8 mouse cellular contexts compared by ENCODE assay signal in genomic region chr11:100969744-100970556, GRCm38 (mm10). TPM values are rescaled to one million over a fixed set of nuclear protein-coding genes. Genes with fewer than 3 reads are reported as not detected.
A peak's percentile ranks its signal among the peaks of the same experiment; 100 is the strongest.
DNase-seq lines count a peak whose midpoint lies in the region; ATAC-seq and TF ChIP-seq lines count a peak whose summit lies in the region.

No protein-coding gene starts in this region.

- H3K4me3 ChIP-seq in bone marrow, adult 2 months (replicated peaks; ENCODE audit: control insufficient read depth, low read depth, low read length): peak overlapping the region; percentile 57
- H3K4me3 ChIP-seq in liver, embryonic 15.5 days (replicated peaks): peak overlapping the region; percentile 60

- peak overlapping the region; percentile 83 for H3K4me2 ChIP-seq in liver, embryonic 15.5 days

- peak; percentile 59 to 61 for DNase-seq in adrenal gland, adult 18-20 months (ENCODE audit: low spot score in 2 of 2)
- DNase-seq in adrenal gland, adult 8-10 months: no peak
- DNase-seq in gastrocnemius, postnatal 36 days: peak; percentile 60 to 62
- DNase-seq in induced T-regulatory cell, adult 2 months (ENCODE audit: low read depth): peak; percentile 43
- peak; percentile 61 for DNase-seq in neural tube, embryonic 10.5 days (ENCODE audit: extremely low spot score, low spot score)

- no peak for TF ChIP-seq CTCF in bone marrow, adult 2 months (IDR thresholded peaks at IDR 0.05; ENCODE audit: control insufficient read depth, insufficient read depth, low read length)

- H3K27me3 ChIP-seq in liver, embryonic 15.5 days: peaks cover 76% of the 10 kb centered on the region

- TF ChIP-seq POLR2A in bone marrow, adult 2 months (IDR thresholded peaks at IDR 0.05; ENCODE audit: borderline replicate concordance, control insufficient read depth, low read depth, low read length): no peak

- no peaks in the 10 kb centered on the region for H3K4me1 ChIP-seq in bone marrow, adult 2 months (ENCODE audit: control insufficient read depth, insufficient read depth, low read length)
- H3K4me1 ChIP-seq in liver, embryonic 15.5 days (replicated peaks): peaks cover 57% of the 10 kb centered on the region

- H3K27ac ChIP-seq in bone marrow, adult 2 months (ENCODE audit: control insufficient read depth, insufficient read depth, low read depth, low read length, poor library complexity): peak overlapping the region; percentile 12; the same call in 1 of the 2 replicates
- H3K27ac ChIP-seq in liver, embryonic 15.5 days (replicated peaks): peak overlapping the region; percentile 29

- no peaks in the 10 kb centered on the region for H3K36me3 ChIP-seq in liver, embryonic 15.5 days (replicated peaks)

- ATAC-seq in liver, embryonic 15.5 days (ENCODE audit: insufficient read depth): peak; percentile 32; the same call in 1 of the 2 replicates
- ATAC-seq in erythroid progenitor cell, adult 5-6 weeks (replicated peaks; ENCODE audit: low FRiP score, poor library complexity, severe bottlenecking): no peak; the same call in 1 of the 2 replicates

- H3K9me3 ChIP-seq in liver, embryonic 15.5 days (replicated peaks): no peaks in the 10 kb centered on the region

- peak overlapping the region; percentile 50 for H3K9ac ChIP-seq in liver, embryonic 15.5 days

- intact Hi-C loops in gastrocnemius, postnatal 36 days (cut with DNase I): no loop called here

- WGBS in bone marrow, adult 2 months: 1% methylated on average over 65 of the region's 65 CpGs
- WGBS in liver, embryonic 15.5 days (ENCODE audit: insufficient replicate concordance): under 1% methylated on average over 65 of the region's 65 CpGs

RNA-seq across cellular contexts. Expression of gene Cavin1, which starts 0.7 kb away (rescaled TPM):
- total RNA-seq in adrenal gland, adult 18-20 months (2021): 100 to 1,000 TPM; 296 to 352 TPM
- 100 to 1,000 TPM; 321 to 363 (median 344) TPM for total RNA-seq in adrenal gland, adult 8-10 months (2022)
- polyA plus RNA-seq in bone marrow, adult 2 months (2011; ENCODE audit: insufficient read depth, insufficient read length, low replicate concordance, missing spikeins): 54.2 and 71.2 TPM in 2 replicates
- 100 to 1,000 TPM; 148 to 153 TPM for total RNA-seq in gastrocnemius, postnatal 36 days (2021)
- 26.9 and 28.1 TPM in 2 replicates for polyA plus RNA-seq in liver, embryonic 15.5 days (2015; fragmentation: Nextera tagmentation; extraction: Ambion mirVana)
- total RNA-seq in erythroid progenitor cell, adult 5-6 weeks (2015; ENCODE audit: low replicate concordance): not detected in 2 replicates
- not detected in 2 replicates for total RNA-seq in erythroid progenitor cell, adult 5-6 weeks (2017; ENCODE audit: low replicate concordance)

RNA-seq across cellular contexts. Expression of gene Stat3, which starts 30.6 kb away (rescaled TPM):
- total RNA-seq in adrenal gland, adult 18-20 months (2021): 100 to 1,000 TPM in 1 of 2 experiments, 10 to 100 TPM in 1; 87.0 to 102 TPM
- 100 to 1,000 TPM in 1 of 4 experiments, 10 to 100 TPM in 3; 84.0 to 116 (median 95.7) TPM for total RNA-seq in adrenal gland, adult 8-10 months (2022)
- 21.4 and 60.0 TPM in 2 replicates for polyA plus RNA-seq in bone marrow, adult 2 months (2011; ENCODE audit: insufficient read depth, insufficient read length, low replicate concordance, missing spikeins)
- 10 to 100 TPM; 38.8 to 42.9 TPM for total RNA-seq in gastrocnemius, postnatal 36 days (2021)
- 35.5 and 40.0 TPM in 2 replicates for polyA plus RNA-seq in liver, embryonic 15.5 days (2015; fragmentation: Nextera tagmentation; extraction: Ambion mirVana)
- 31.0 and 31.4 TPM in 2 replicates for total RNA-seq in erythroid progenitor cell, adult 5-6 weeks (2015; ENCODE audit: low replicate concordance)
- total RNA-seq in erythroid progenitor cell, adult 5-6 weeks (2017; ENCODE audit: low replicate concordance): 26.2 and 26.6 TPM in 2 replicates

RNA-seq across cellular contexts. Expression of gene Atp6v0a1, which starts 39.3 kb away (rescaled TPM):
- 100 to 1,000 TPM; 120 to 176 TPM for total RNA-seq in adrenal gland, adult 18-20 months (2021)
- 100 to 1,000 TPM; 155 to 222 (median 186) TPM for total RNA-seq in adrenal gland, adult 8-10 months (2022)
- 44.9 and 61.5 TPM in 2 replicates for polyA plus RNA-seq in bone marrow, adult 2 months (2011; ENCODE audit: insufficient read depth, insufficient read length, low replicate concordance, missing spikeins)
- total RNA-seq in gastrocnemius, postnatal 36 days (2021): 10 to 100 TPM; 55.7 to 57.7 TPM
- 45.3 and 47.1 TPM in 2 replicates for polyA plus RNA-seq in liver, embryonic 15.5 days (2015; fragmentation: Nextera tagmentation; extraction: Ambion mirVana)
- total RNA-seq in erythroid progenitor cell, adult 5-6 weeks (2015; ENCODE audit: low replicate concordance): 316 and 341 TPM in 2 replicates
- 355 and 494 TPM in 2 replicates for total RNA-seq in erythroid progenitor cell, adult 5-6 weeks (2017; ENCODE audit: low replicate concordance)

Comparison
In these comparisons a context has a peak if more than half of its experiments do, and no peak if none do; other contexts are left out.
1. RNA of gene Cavin1, which starts 0.7 kb away (total RNA-seq): 321 to 363 TPM in adrenal gland, adult 8-10 months, 296 to 352 TPM in adrenal gland, adult 18-20 months and 148 to 153 TPM in gastrocnemius, postnatal 36 days; not detected in erythroid progenitor cell, adult 5-6 weeks; every median in the first group is over 100 times any median in the second.